Comparison of ENCODE assay signal across 9 mouse cellular contexts in the genomic region with DNA sequence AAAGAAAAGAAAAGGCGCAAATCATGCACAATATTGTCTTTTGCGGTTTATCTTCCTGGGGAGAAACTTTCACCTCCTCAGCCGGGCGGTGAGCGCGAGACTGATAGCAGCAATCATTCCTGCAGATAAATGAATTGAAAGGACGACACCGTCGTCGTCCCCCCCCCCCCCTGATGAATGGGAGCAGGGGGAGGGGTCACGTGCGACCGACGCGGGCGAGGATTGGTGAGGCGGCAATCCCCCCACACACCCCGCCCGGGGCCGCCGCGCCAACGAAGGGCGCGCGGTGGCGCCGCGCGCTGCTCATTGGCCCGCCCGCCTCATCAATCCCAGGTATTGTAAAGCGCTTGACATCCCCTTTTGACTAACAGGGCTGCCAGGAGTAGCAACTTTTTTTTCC. TPM values are rescaled to one million over a fixed set of nuclear protein-coding genes. Genes with fewer than 3 reads are reported as not detected.
DNase-seq lines count a peak whose midpoint lies in the region; ATAC-seq and TF ChIP-seq lines count a peak whose summit lies in the region.
"Had no signal": no experiment of that assay in that cellular context is flagged by ENCODE, and none has a peak within 500 bp of the region (broad histone marks: within the 10 kb centered on the region; RNA-seq: fewer than 3 reads in every experiment).

Zic1 (minus strand) TSS at position 147 of the 400 bp plus-strand sequence.

- H3K36me3 ChIP-seq in heart, embryonic 13.5 days = no peaks in the 10 kb centered on the region
- no peaks in the 10 kb centered on the region for H3K36me3 ChIP-seq in embryonic facial prominence, embryonic 12.5 days
- H3K36me3 ChIP-seq: G1E had no signal

- peaks cover 97% of the 10 kb centered on the region for H3K27me3 ChIP-seq in heart, embryonic 13.5 days (replicated peaks)
- peaks cover 84% of the 10 kb centered on the region for H3K27me3 ChIP-seq in embryonic facial prominence, embryonic 12.5 days

- intact Hi-C loops in heart, postnatal 25 days (cut with DNase I) = no loop called here
- intact Hi-C loops in left cerebral cortex, postnatal 4 days (cut with DNase I) = no loop called here

- no peak within 1 kb of the TSS for H3K9ac ChIP-seq in heart, embryonic 13.5 days
- H3K9ac ChIP-seq in embryonic facial prominence, embryonic 12.5 days = peak within 1 kb of the TSS; percentile 41; the same call in 1 of the 2 replicates

- under 1% methylated on average over 26 of the region's 33 CpGs for WGBS in heart, embryonic 13.5 days
- 2% methylated on average over 29 of the region's 33 CpGs for WGBS in embryonic facial prominence, embryonic 12.5 days
- WGBS in olfactory bulb, adult 2 months = 2% methylated on average over 33 of the region's 33 CpGs

- H3K4me1 ChIP-seq in heart, embryonic 13.5 days = peaks cover 27% of the 10 kb centered on the region
- H3K4me1 ChIP-seq in embryonic facial prominence, embryonic 12.5 days = 0 out of 2 replicates have a peak, but pooled peaks cover 9% of the 10 kb centered on the region
- H3K4me1 ChIP-seq in olfactory bulb, adult 2 months (ENCODE audit: control insufficient read depth, insufficient read depth, low read length) = peaks cover 4% of the 10 kb centered on the region; the same call in 1 of the 2 replicates

- peak within 1 kb of the TSS; percentile 63 for H3K4me2 ChIP-seq in heart, embryonic 13.5 days
- peak within 1 kb of the TSS; percentile 31 for H3K4me2 ChIP-seq in embryonic facial prominence, embryonic 12.5 days (replicated peaks)

- DNase-seq in heart, postnatal 25 days (ENCODE audit: low spot score) = no peak
- peak; percentile 71 for DNase-seq in R1 (ENCODE audit: low read depth, low spot score)
- DNase-seq in left cerebral cortex, postnatal 4 days = peak; percentile 95
- DNase-seq in urinary bladder, postnatal 25 days (ENCODE audit: low spot score) = no peak

- no peak for ATAC-seq in heart, embryonic 13.5 days (ENCODE audit: extremely low read depth, insufficient number of reproducible peaks, low FRiP score, low TSS enrichment)
- ATAC-seq in embryonic facial prominence, embryonic 12.5 days (ENCODE audit: insufficient number of reproducible peaks, insufficient read depth, low FRiP score, low TSS enrichment) = no peak
- ATAC-seq in monocyte, adult 5-6 weeks (replicated peaks; ENCODE audit: insufficient number of reproducible peaks, low FRiP score, low TSS enrichment, poor library complexity, severe bottlenecking) = no peak

- no peak for TF ChIP-seq CTCF in olfactory bulb, adult 2 months (IDR thresholded peaks at IDR 0.05; ENCODE audit: insufficient read depth, low read depth, low read length)

- no peak within 1 kb of the TSS for H3K27ac ChIP-seq in heart, embryonic 13.5 days (replicated peaks)
- H3K27ac ChIP-seq in embryonic facial prominence, embryonic 12.5 days = peak within 1 kb of the TSS; percentile 67
- peak within 1 kb of the TSS; percentile 85 for H3K27ac ChIP-seq in olfactory bulb, adult 2 months (ENCODE audit: insufficient read depth, low read depth, low read length)

- peak within 1 kb of the TSS; percentile 42 for H3K4me3 ChIP-seq in heart, embryonic 13.5 days
- H3K4me3 ChIP-seq in embryonic facial prominence, embryonic 12.5 days = peak within 1 kb of the TSS; percentile 34
- peak within 1 kb of the TSS; percentile 57 for H3K4me3 ChIP-seq in olfactory bulb, adult 2 months (ENCODE audit: insufficient read depth, low read depth, low read length)

- TF ChIP-seq POLR2A in olfactory bulb, adult 2 months (IDR thresholded peaks at IDR 0.05; ENCODE audit: insufficient read depth, low read depth, low read length) = peak; percentile 42

- no peaks in the 10 kb centered on the region for H3K9me3 ChIP-seq in heart, embryonic 13.5 days
- H3K9me3 ChIP-seq in embryonic facial prominence, embryonic 12.5 days = no peaks in the 10 kb centered on the region

RNA-seq across cellular contexts. Expression of gene Zic1, which starts in this region (rescaled TPM):
- polyA plus RNA-seq in heart, embryonic 13.5 days (2015; fragmentation: Nextera tagmentation; extraction: Ambion mirVana) = 0.09 TPM in 1 of 2 replicates, not detected in the other
- total RNA-seq in heart, postnatal 25 days (2021) = not detected
- 2.1 TPM in 2 replicates for polyA plus RNA-seq in embryonic facial prominence, embryonic 12.5 days (2016; fragmentation: Nextera tagmentation; extraction: Ambion mirVana)
- 10 to 100 TPM; 21.4 to 28.8 TPM for total RNA-seq in left cerebral cortex, postnatal 4 days (2021)
- not detected in 2 replicates for polyA plus RNA-seq in olfactory bulb, adult 2 months (2012; ENCODE audit: insufficient read depth, insufficient read length, low replicate concordance, missing spikeins)
- total RNA-seq in monocyte, adult 5-6 weeks (2017) = not detected in 3 replicates
- polyA plus RNA-seq: G1E had no signal

Comparison
In these comparisons a context has a peak if more than half of its experiments do, and no peak if none do; other contexts are left out.
1. RNA of gene Zic1 (total RNA-seq): 21.4 to 28.8 TPM in left cerebral cortex, postnatal 4 days; not detected in heart, postnatal 25 days and not detected in monocyte, adult 5-6 weeks; every median in the first group is over 10 times any median in the second.
2. DNase-seq: peak in R1 (single experiment) and left cerebral cortex, postnatal 4 days (single experiment); none in heart, postnatal 25 days (single experiment) and urinary bladder, postnatal 25 days (single experiment).
3. Peak in every context shown above with its lines, with median percentiles within 50 percentile points of each other: H3K4me3 ChIP-seq.